Mouse (Mus musculus) limb, embryonic 15.5 days (tissue): ENCODE measurements at regions not wholly inside any gene's neighbourhood (a gene's known extent, or its start where the extent isn't known, plus 50 kb on each side); places are given as distances from the start of the nearest gene placed in this dataset.

ENCODE experiments used
- ATAC-seq: fragments of 200-750 bp; cut with Nextera tagmentation; 2 replicates; pipeline ENCODE4 v1.8.0; 2017; ENCODE audit warnings: low read depth, moderate TSS enrichment; ENCODE audit not compliant: insufficient number of reproducible peaks, low FRiP score, low TSS enrichment
- H3K27ac ChIP-seq: fragments of 300-500 bp; sonication (generic); 2 replicates; pipeline ENCODE4 v1.5.1; 2015; ENCODE audit warnings: moderate library complexity, mild to moderate bottlenecking, inconsistent platforms
- H3K27me3 ChIP-seq: fragments of 300-500 bp; sonication (generic); 2 replicates; pipeline ENCODE4 v1.6.1; 2015; ENCODE audit warnings: inconsistent platforms
- H3K36me3 ChIP-seq: fragments of 300-500 bp; sonication (generic); 2 replicates; pipeline ENCODE4 v1.6.1; 2015; ENCODE audit warnings: inconsistent platforms
- H3K4me1 ChIP-seq: fragments of 300-500 bp; sonication (generic); 2 replicates; pipeline ENCODE4 v1.6.1; 2015; ENCODE audit warnings: inconsistent platforms
- H3K4me2 ChIP-seq: fragments of 300-500 bp; sonication (generic); 2 replicates; pipeline ENCODE4 v1.6.1; 2015; ENCODE audit warnings: mild to moderate bottlenecking, inconsistent platforms
- H3K4me3 ChIP-seq: fragments of 300-500 bp; sonication (generic); 2 replicates; pipeline ENCODE4 v1.5.1; 2015; ENCODE audit warnings: mild to moderate bottlenecking, inconsistent platforms
- H3K9ac ChIP-seq: fragments of 300-500 bp; sonication (generic); 2 replicates; pipeline ENCODE4 v1.6.1; 2015; ENCODE audit warnings: inconsistent platforms
- H3K9me3 ChIP-seq: fragments of 300-500 bp; sonication (generic); 2 replicates; pipeline ENCODE4 v1.6.1; 2016; ENCODE audit warnings: inconsistent platforms
- WGBS: fragments of 180-500 bp; shearing (Covaris S2); methylation state at CpG from one replicate; pipeline ENCODE4 v1.1.7; 2015; 5-methylcytosine and 5-hydroxymethylcytosine counted together

- H3K27ac ChIP-seq = no peak overlapping the region
- H3K36me3 ChIP-seq = no peaks in the 10 kb centered on the region
- H3K4me3 ChIP-seq = no peak overlapping the region
- H3K4me1 ChIP-seq = no peaks in the 10 kb centered on the region
- H3K27me3 ChIP-seq = no peaks in the 10 kb centered on the region
- WGBS = 73% methylated on average over 2 of the region's 2 CpGs
- no peak overlapping the region for H3K4me2 ChIP-seq
- ATAC-seq = no peak
- no peaks in the 10 kb centered on the region for H3K9me3 ChIP-seq
- no peak overlapping the region for H3K9ac ChIP-seq
Measured at GRCm38 (mm10) chr11:64609043-64609442, 172.6 kb upstream of the F930015N05Rik start.

GRCm38 (mm10) chr11:64610724-64611123 lies 174.3 kb upstream of the F930015N05Rik start:
- no peaks in the 10 kb centered on the region for H3K36me3 ChIP-seq
- no peak overlapping the region for H3K4me2 ChIP-seq
- no peak overlapping the region for H3K9ac ChIP-seq
- H3K27ac ChIP-seq = no peak overlapping the region
- ATAC-seq = no peak
- no peaks in the 10 kb centered on the region for H3K9me3 ChIP-seq
- no peak overlapping the region for H3K4me3 ChIP-seq
- H3K4me1 ChIP-seq = no peaks in the 10 kb centered on the region
- 87% methylated on average over 3 of the region's 3 CpGs for WGBS
- H3K27me3 ChIP-seq = no peaks in the 10 kb centered on the region

- H3K9me3 ChIP-seq = no peaks in the 10 kb centered on the region
- ATAC-seq = no peak
- 60% methylated on average over 1 of the region's 1 CpGs for WGBS
Measured at GRCm38 (mm10) chr11:64615140-64615539, 178.7 kb upstream of the F930015N05Rik start.

DNA sequence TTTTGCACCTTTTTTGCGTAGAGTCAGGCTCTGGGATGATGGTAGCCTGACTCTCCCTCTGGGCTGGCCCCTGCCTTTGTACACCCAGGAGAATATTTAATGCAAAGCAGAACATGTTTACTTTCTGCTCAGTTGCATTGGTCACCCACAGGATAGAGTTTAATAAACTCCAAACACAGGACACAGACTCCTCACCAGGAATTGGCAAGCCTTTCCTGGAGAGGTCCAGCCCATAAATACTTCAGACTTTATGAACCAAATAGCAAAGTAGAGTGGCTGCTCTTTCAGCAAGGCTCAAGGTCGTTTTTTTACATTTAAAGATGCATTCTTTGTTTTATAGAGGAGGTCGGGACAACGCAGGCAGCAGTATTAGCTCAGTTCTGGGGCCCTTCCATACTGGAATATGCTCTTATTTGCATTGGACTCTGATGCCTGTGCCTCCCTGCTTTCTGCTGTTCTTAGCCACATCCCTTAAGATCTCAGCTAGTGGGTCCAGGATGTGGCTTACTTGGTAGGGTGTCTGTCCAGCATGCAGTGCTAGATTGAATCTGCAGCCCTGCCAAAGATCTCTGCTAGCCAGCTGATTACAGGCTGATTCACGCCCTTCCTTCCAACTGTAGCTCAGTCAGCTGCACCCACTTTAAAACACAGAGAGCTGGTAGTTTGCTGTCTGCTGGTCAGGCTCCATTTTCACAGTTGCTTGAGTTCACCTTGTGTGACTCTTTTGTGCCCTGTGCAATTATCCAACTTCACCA lies 182.4 kb upstream of the F930015N05Rik start:
- H3K36me3 ChIP-seq = no peaks in the 10 kb centered on the region
- 16% methylated on average over 5 of the region's 5 CpGs for WGBS
- no peak overlapping the region for H3K4me2 ChIP-seq
- no peak overlapping the region for H3K9ac ChIP-seq
- no peaks in the 10 kb centered on the region for H3K9me3 ChIP-seq
- peak; percentile 48; the same call in 1 of the 2 replicates for ATAC-seq
- no peak overlapping the region for H3K4me3 ChIP-seq
- H3K27me3 ChIP-seq = no peaks in the 10 kb centered on the region
- H3K27ac ChIP-seq = peak overlapping the region; percentile 58; the same call in 1 of the 2 replicates
- H3K4me1 ChIP-seq = peaks cover 11% of the 10 kb centered on the region

More at GRCm38 (mm10) chr11:64615140-64615539, 178.7 kb upstream of the F930015N05Rik start:
- no peak overlapping the region for H3K4me2 ChIP-seq
- H3K4me1 ChIP-seq = peaks cover 11% of the 10 kb centered on the region
- H3K4me3 ChIP-seq = no peak overlapping the region
- no peak overlapping the region for H3K27ac ChIP-seq
- H3K36me3 ChIP-seq = no peaks in the 10 kb centered on the region
- H3K27me3 ChIP-seq = no peaks in the 10 kb centered on the region
- no peak overlapping the region for H3K9ac ChIP-seq

- no peaks in the 10 kb centered on the region for H3K4me1 ChIP-seq
- no peak overlapping the region for H3K4me3 ChIP-seq
- H3K9ac ChIP-seq = no peak overlapping the region
- no peaks in the 10 kb centered on the region for H3K36me3 ChIP-seq
- no peak for ATAC-seq
- H3K9me3 ChIP-seq = no peaks in the 10 kb centered on the region
- WGBS = 84% methylated on average over 7 of the region's 7 CpGs
- no peaks in the 10 kb centered on the region for H3K27me3 ChIP-seq
- H3K27ac ChIP-seq = no peak overlapping the region
- H3K4me2 ChIP-seq = no peak overlapping the region
Measured at GRCm38 (mm10) chr11:64627180-64627579, 190.7 kb upstream of the F930015N05Rik start.

DNA sequence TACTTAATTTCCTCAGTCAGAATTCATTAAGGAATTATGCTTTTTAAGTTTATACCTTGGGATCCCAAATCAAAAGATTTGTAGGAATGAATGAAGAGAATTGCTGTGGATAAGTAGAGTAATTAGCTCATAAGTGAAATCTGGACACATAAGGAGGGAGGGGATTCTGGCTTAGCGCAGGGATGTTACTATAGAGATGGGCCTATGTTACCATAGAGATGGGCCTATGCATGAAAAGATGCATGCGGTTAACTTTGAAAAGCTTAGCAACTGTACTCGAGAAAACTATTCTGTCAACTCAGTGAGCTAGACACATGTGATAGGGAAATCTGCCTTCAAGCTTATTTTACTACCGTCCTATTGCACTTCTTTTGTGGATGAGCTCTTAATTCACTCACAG lies 204.5 kb upstream of the F930015N05Rik start:
- Histone ChIP-seq H3K4me1 (no peaks in the 10 kb centered on the region), H3K9me3 (no peaks in the 10 kb centered on the region), H3K9ac (no peak overlapping the region), H3K4me2 (no peak overlapping the region), H3K27me3 (no peaks in the 10 kb centered on the region; the same call in 1 of the 2 replicates), H3K27ac (no peak overlapping the region), H3K36me3 (no peaks in the 10 kb centered on the region), H3K4me3 (no peak overlapping the region)
- ATAC-seq = no peak
- WGBS = 97% methylated on average over 4 of the region's 4 CpGs

DNA sequence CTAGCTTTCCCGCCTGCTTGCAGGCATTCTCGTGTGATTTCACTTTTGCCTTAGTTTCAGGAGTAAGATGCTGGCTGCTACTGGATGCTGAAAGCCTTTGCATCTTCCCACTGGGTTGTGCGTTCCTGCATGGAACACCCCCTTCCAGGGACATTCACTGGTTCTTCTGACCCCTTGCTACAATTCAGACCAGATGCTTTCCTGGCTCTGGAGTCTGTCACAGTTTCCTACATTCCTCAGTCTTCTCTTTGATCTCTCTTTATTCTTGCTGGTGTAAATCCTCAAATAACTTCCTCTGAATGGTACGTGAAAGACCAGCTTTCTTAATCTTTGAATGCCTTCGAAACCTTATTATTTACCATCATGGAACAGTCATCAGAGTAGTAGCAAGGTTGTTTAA lies 206.7 kb upstream of the F930015N05Rik start:
- no peak for ATAC-seq
- Histone ChIP-seq H3K9ac (no peak overlapping the region), H3K4me3 (no peak overlapping the region), H3K4me2 (no peak overlapping the region), H3K36me3 (no peaks in the 10 kb centered on the region), H3K27ac (no peak overlapping the region), H3K9me3 (no peaks in the 10 kb centered on the region), H3K27me3 (no peaks in the 10 kb centered on the region; the same call in 1 of the 2 replicates), H3K4me1 (peaks cover 4% of the 10 kb centered on the region; the same call in 1 of the 2 replicates)
- 25% methylated on average over 5 of the region's 5 CpGs for WGBS

DNA sequence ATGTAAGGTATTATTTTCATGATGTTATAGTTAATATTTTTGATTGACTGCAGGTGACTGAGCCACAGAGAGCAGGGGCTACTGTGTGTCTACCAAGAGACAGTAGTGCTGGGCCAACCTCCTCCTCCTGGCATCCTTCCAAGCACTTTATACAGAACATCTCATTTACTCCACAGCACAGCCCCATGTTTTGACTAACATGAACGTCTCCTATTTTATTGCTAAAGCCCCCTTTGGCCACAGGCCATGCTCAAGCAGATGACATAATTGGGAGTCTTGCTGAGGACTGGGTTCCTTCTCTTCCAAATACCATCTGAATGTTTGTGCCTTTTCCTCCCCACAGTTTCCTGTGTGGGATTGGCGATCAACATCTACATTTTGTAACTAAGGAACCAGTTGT lies 211.5 kb upstream of the F930015N05Rik start:
- WGBS = 40% methylated on average over 2 of the region's 2 CpGs
- no peak overlapping the region for H3K4me3 ChIP-seq
- peaks cover 4% of the 10 kb centered on the region for H3K4me1 ChIP-seq
- no peak overlapping the region for H3K27ac ChIP-seq
- no peak overlapping the region for H3K9ac ChIP-seq
- no peaks in the 10 kb centered on the region for H3K9me3 ChIP-seq
- no peaks in the 10 kb centered on the region; the same call in 1 of the 2 replicates for H3K27me3 ChIP-seq
- H3K4me2 ChIP-seq = no peak overlapping the region
- ATAC-seq = no peak
- no peaks in the 10 kb centered on the region for H3K36me3 ChIP-seq

DNA sequence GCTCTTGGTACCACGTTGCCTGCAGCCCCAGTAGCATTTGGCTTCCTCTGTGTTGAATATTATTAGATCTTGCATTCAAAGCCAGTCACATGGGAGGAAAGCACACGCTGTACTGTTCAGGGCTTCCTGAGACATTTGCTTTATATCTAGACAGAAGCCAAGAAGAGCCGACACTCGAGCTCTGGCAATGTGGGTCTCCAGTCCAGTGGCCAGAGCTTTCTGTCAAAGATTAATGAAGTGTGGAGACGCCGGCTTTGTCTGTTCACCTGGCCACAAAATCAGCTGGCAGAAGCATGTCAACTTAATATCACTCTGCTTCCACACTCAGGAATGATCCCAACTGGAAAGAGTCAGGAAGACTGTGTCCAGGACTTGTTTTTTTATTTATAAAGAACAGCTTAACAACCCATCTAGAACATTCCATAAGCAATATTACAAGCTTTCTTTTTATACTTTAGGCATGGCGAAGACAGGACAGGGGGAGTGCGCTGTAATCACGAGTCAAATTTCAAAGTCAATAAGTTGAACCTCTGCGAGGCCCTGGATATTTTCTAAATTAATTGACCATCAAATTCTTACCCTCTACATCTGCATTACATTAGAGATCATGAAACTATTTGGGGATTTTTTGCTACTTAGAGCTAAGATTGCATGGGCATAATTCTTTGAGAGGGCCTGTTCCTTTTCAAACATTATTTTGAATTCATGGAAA lies 214.3 kb upstream of the F930015N05Rik start:
- H3K4me2 ChIP-seq = no peak overlapping the region
- no peak overlapping the region for H3K9ac ChIP-seq
- H3K36me3 ChIP-seq = no peaks in the 10 kb centered on the region
- no peak overlapping the region for H3K4me3 ChIP-seq
- H3K27me3 ChIP-seq = 0 out of 2 replicates have a peak, but pooled peaks cover 3% of the 10 kb centered on the region
- peaks cover 4% of the 10 kb centered on the region for H3K4me1 ChIP-seq
- no peak for ATAC-seq
- H3K27ac ChIP-seq = no peak overlapping the region
- WGBS = 40% methylated on average over 10 of the region's 10 CpGs
- H3K9me3 ChIP-seq = no peaks in the 10 kb centered on the region

DNA sequence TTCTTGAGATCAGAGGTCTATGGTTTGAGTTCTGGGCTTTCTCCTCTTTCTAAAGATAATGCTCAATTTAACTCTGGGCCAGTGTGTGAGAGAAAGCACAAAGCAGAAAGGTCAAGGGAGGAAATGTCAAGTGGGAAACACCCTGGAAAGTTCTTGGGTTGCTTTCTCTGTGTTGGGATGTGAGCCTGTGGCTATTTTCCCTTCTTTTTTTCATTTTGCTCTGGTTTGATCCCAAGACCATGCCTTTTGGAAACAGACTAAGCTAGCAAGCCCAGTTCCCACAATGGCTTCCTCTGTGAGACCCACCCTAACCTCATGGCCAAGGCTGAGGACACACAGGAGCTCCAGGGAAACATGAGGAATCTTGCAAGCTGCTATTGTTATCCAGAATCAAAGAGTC lies 216.4 kb upstream of the F930015N05Rik start:
- ATAC-seq = no peak
- Histone ChIP-seq H3K27me3 (0 out of 2 replicates have a peak, but pooled peaks cover 3% of the 10 kb centered on the region), H3K4me3 (no peak overlapping the region), H3K27ac (no peak overlapping the region), H3K9ac (no peak overlapping the region), H3K4me2 (no peak overlapping the region), H3K9me3 (no peaks in the 10 kb centered on the region), H3K4me1 (no peaks in the 10 kb centered on the region; the same call in 1 of the 2 replicates), H3K36me3 (no peaks in the 10 kb centered on the region)

GRCm38 (mm10) chr11:64655162-64655561 lies 218.7 kb upstream of the F930015N05Rik start:
- no peaks in the 10 kb centered on the region for H3K9me3 ChIP-seq
- no peak overlapping the region for H3K4me3 ChIP-seq
- no peak overlapping the region for H3K27ac ChIP-seq
- WGBS = 72% methylated on average over 1 of the region's 1 CpGs
- H3K4me1 ChIP-seq = no peaks in the 10 kb centered on the region; the same call in 1 of the 2 replicates
- no peak overlapping the region for H3K9ac ChIP-seq
- no peaks in the 10 kb centered on the region for H3K36me3 ChIP-seq
- H3K27me3 ChIP-seq = 0 out of 2 replicates have a peak, but pooled peaks cover 3% of the 10 kb centered on the region
- H3K4me2 ChIP-seq = no peak overlapping the region
- no peak for ATAC-seq

DNA sequence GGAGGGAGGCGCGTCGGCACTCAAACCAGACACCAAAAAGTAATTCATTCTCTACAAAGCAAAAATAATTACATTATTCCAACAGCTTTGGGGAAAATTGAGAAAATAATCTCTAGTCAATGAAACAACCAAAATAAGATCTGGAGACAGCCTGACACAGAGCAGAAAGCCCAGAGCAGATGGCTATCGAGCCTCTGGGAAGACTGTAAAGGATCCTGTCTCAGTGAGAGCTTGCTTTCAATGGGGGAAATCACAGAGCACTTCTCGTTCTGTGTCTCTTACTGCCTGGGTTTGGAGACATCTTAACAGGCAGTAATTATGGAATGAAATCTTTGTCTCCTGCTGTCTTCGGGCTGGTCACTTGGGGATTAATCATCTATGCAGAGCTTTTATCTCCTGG lies 226.7 kb upstream of the F930015N05Rik start:
- Histone ChIP-seq H3K4me2 (no peak overlapping the region), H3K9me3 (no peaks in the 10 kb centered on the region), H3K4me1 (no peaks in the 10 kb centered on the region), H3K9ac (no peak overlapping the region), H3K27me3 (no peaks in the 10 kb centered on the region), H3K27ac (no peak overlapping the region), H3K36me3 (no peaks in the 10 kb centered on the region), H3K4me3 (no peak overlapping the region)
- ATAC-seq = no peak
- 21% methylated on average over 6 of the region's 6 CpGs for WGBS
